Mouse (Mus musculus) liver, embryonic 15.5 days (tissue): ENCODE results near the gene Id4. TPM values are rescaled to one million over a fixed set of nuclear protein-coding genes. Genes with fewer than 3 reads are reported as not detected.

Source experiments
- ATAC-seq: fragments of 200-750 bp; cut with Nextera tagmentation; 2 replicates; pipeline ENCODE4 v1.8.0; 2017; ENCODE audit warnings: moderate number of reproducible peaks, mild to moderate bottlenecking, moderate library complexity; ENCODE audit not compliant: insufficient read depth
- H3K27ac ChIP-seq: fragments of 300-500 bp; sonication (generic); replicated peaks from 2 replicates; pipeline ENCODE4 v1.5.1; 2015; ENCODE audit warnings: mild to moderate bottlenecking, inconsistent platforms
- H3K27me3 ChIP-seq: fragments of 300-500 bp; sonication (generic); 2 replicates; pipeline ENCODE4 v1.6.1; 2015; ENCODE audit warnings: mild to moderate bottlenecking, inconsistent platforms
- H3K36me3 ChIP-seq: fragments of 300-500 bp; sonication (generic); replicated peaks from 2 replicates; pipeline ENCODE4 v1.6.1; 2015; ENCODE audit warnings: moderate library complexity, mild to moderate bottlenecking, inconsistent platforms
- H3K4me1 ChIP-seq: fragments of 300-500 bp; sonication (generic); replicated peaks from 2 replicates; pipeline ENCODE4 v1.6.1; 2015; ENCODE audit warnings: inconsistent platforms
- H3K4me2 ChIP-seq: fragments of 300-500 bp; sonication (generic); 2 replicates; pipeline ENCODE4 v1.6.1; 2015; ENCODE audit warnings: moderate library complexity, mild to moderate bottlenecking, inconsistent platforms
- H3K4me3 ChIP-seq: fragments of 300-500 bp; sonication (generic); replicated peaks from 2 replicates; pipeline ENCODE4 v1.5.1; 2015; ENCODE audit warnings: mild to moderate bottlenecking, inconsistent platforms
- H3K9ac ChIP-seq: fragments of 300-500 bp; sonication (generic); 2 replicates; pipeline ENCODE4 v1.6.1; 2015; ENCODE audit warnings: moderate library complexity, mild to moderate bottlenecking, inconsistent platforms
- H3K9me3 ChIP-seq: fragments of 300-500 bp; sonication (generic); replicated peaks from 2 replicates; pipeline ENCODE4 v1.6.1; 2016; ENCODE audit warnings: inconsistent platforms
- WGBS: fragments of 180-500 bp; shearing (Covaris S2); methylation state at CpG from one replicate; pipeline ENCODE4 v1.1.7; 2015; ENCODE audit warnings: mixed read lengths; ENCODE audit not compliant: insufficient replicate concordance; 5-methylcytosine and 5-hydroxymethylcytosine counted together
- polyA plus RNA-seq: library from polyadenylated mRNA; unstranded; fragments of >200 nt; fragmentation: Nextera tagmentation; extraction: Ambion mirVana; gene quantifications from 2 replicates; pipeline ENCODE4 v1.2.1, GENCODE M21; 2015

The Id4 gene
- polyA plus RNA-seq, 1 experiment from 2014 or later: 0.36 TPM

DNA sequence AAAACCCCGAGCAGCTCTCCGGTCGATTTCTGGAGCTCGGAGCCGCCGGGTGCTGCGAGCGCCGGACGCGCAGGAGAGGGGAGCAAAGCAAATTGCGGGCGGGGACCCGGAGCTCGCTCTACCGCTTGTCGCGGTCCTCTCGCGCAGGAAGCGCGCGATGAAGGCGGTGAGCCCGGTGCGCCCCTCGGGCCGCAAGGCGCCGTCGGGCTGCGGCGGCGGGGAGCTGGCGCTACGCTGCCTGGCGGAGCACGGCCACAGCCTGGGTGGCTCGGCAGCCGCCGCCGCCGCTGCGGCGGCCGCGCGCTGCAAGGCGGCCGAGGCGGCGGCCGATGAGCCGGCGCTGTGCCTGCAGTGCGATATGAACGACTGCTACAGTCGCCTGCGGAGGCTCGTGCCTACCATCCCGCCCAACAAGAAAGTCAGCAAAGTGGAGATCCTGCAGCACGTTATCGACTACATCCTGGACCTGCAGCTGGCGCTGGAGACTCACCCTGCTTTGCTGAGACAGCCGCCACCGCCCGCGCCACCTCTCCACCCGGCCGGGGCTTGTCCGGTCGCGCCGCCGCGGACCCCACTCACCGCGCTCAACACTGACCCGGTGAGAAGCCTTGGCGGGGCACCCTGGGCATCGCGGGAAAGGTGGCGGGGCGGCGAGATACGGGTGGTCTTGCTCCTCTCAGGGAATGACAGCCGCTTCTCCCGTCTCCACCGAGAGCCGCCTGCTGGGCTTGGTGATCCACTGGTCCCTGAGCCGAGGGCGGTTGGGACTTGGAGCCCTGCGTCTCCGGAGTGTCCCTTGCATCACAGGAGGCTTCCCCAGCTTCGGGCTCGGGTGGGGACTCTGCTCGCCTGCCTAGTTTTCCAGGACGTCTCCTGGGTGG is 553 bp downstream of the Id4 start:
- WGBS: under 1% methylated on average over 98 of the region's 98 CpGs
- no peak overlapping the region for H3K9ac ChIP-seq
- H3K4me3 ChIP-seq: peak overlapping the region; percentile 52
- H3K27ac ChIP-seq: no peak overlapping the region
- H3K27me3 ChIP-seq: peaks cover 55% of the 10 kb centered on the region
- 0 out of 2 replicates have a peak, but pooled peaks cover 6% of the 10 kb centered on the region for H3K4me1 ChIP-seq
- H3K36me3 ChIP-seq: no peaks in the 10 kb centered on the region
- H3K9me3 ChIP-seq: no peaks in the 10 kb centered on the region
- H3K4me2 ChIP-seq: peak overlapping the region; percentile 70
- ATAC-seq: peak; percentile 22; the same call in 1 of the 2 replicates

DNA sequence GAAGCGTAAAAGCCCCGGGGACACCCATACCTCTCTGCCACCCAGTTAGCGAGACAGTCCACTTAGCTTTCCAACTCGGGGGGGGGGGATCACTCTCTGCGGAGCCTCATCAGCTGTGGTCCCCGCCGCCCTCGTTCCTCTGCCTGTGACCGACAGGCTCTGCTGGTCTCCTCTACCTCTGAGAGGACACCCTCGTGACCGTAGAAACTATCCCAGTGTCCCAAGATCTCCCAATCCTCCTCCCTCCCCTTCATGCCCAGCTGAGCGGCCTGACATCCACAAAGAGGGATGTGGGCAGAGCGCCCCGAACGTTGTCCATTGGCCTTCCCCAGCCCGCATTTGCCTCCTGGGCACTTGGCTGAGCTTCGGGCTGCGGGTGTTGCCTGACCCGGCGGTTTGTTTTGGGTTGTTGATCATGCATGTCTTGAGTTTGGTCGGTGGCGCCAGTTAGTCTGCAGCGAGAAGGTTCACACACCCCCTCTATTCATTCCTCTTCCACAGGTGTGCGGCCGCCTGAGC is 1.5 kb downstream of the Id4 start:
- Histone ChIP-seq H3K4me2 (peak overlapping the region; percentile 70), H3K9me3 (no peaks in the 10 kb centered on the region), H3K36me3 (no peaks in the 10 kb centered on the region), H3K9ac (no peak overlapping the region), H3K4me3 (peak overlapping the region; percentile 52), H3K4me1 (0 out of 2 replicates have a peak, but pooled peaks cover 6% of the 10 kb centered on the region), H3K27ac (no peak overlapping the region), H3K27me3 (peaks cover 55% of the 10 kb centered on the region)
- ATAC-seq: no peak
- under 1% methylated on average over 25 of the region's 25 CpGs for WGBS

- Histone ChIP-seq H3K27me3 (peaks cover 47% of the 10 kb centered on the region), H3K4me2 (no peak overlapping the region), H3K36me3 (no peaks in the 10 kb centered on the region), H3K9me3 (no peaks in the 10 kb centered on the region), H3K9ac (no peak overlapping the region), H3K4me1 (0 out of 2 replicates have a peak, but pooled peaks cover 6% of the 10 kb centered on the region), H3K4me3 (no peak overlapping the region), H3K27ac (no peak overlapping the region)
- no peak for ATAC-seq
- WGBS: 49% methylated on average over 6 of the region's 6 CpGs
Observed at GRCm38 (mm10) chr13:48265029-48265428, 4.0 kb downstream of the Id4 start.

GRCm38 (mm10) chr13:48273451-48274069 is 12.5 kb downstream of the Id4 start:
- H3K36me3 ChIP-seq: no peaks in the 10 kb centered on the region
- no peaks in the 10 kb centered on the region for H3K27me3 ChIP-seq
- no peaks in the 10 kb centered on the region for H3K4me1 ChIP-seq
- H3K4me3 ChIP-seq: no peak overlapping the region
- 0 out of 2 replicates have a peak overlapping the region, but pooled peaks have one; percentile 16 for H3K4me2 ChIP-seq
- ATAC-seq: no peak
- 5% methylated on average over 15 of the region's 15 CpGs for WGBS
- no peak overlapping the region for H3K9ac ChIP-seq
- H3K9me3 ChIP-seq: no peaks in the 10 kb centered on the region
- no peak overlapping the region for H3K27ac ChIP-seq

DNA sequence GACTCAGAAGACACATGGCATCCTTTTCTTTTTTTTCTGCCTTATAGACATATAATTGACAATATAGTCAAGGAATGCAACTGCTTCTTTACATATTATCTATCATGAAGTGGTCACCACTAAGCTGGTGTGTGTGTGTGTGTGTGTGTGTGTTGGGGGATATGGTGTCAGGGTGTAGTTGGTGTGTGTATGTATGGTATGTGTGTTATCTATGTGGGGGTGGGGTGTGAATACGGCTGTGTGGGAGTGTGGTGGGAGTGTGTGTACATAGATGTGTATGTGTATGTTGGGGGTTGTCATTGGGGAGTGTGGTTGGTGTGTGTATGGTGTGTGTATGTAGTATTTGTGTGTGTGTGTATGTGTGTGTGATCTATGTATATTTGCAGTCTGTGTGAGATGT is 13.1 kb downstream of the Id4 start:
- Histone ChIP-seq H3K9ac (no peak overlapping the region), H3K4me1 (no peaks in the 10 kb centered on the region), H3K27me3 (no peaks in the 10 kb centered on the region), H3K27ac (no peak overlapping the region), H3K36me3 (no peaks in the 10 kb centered on the region), H3K9me3 (no peaks in the 10 kb centered on the region), H3K4me3 (no peak overlapping the region), H3K4me2 (no peak overlapping the region)
- WGBS: 37% methylated on average over 1 of the region's 1 CpGs
- no peak for ATAC-seq

DNA sequence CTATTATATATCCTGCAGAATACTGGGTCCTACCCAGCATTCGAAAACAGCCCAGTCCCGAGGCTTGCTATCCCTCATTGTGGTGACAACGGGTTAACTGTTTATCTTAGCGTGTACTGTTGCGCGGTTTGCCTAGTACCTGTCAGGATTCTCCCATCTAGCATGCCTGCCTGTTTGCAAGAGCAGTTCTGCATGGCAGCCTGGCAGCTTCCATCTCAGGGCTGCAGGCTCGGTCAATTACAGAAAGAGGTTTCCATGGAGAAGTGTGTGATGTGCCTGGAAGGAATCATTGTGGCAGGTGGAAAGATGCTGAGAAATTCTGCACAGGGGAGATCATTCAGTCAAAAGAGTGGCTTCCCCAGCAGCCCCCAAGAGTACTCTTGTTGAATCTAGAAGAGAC is 16.0 kb downstream of the Id4 start:
- H3K27me3 ChIP-seq: no peaks in the 10 kb centered on the region
- no peak for ATAC-seq
- no peaks in the 10 kb centered on the region for H3K9me3 ChIP-seq
- no peak overlapping the region for H3K9ac ChIP-seq
- H3K36me3 ChIP-seq: no peaks in the 10 kb centered on the region
- no peak overlapping the region for H3K27ac ChIP-seq
- no peak overlapping the region for H3K4me2 ChIP-seq
- 72% methylated on average over 7 of the region's 7 CpGs for WGBS
- no peak overlapping the region for H3K4me3 ChIP-seq
- no peaks in the 10 kb centered on the region for H3K4me1 ChIP-seq

- WGBS: 60% methylated on average over 9 of the region's 9 CpGs
- Histone ChIP-seq H3K9me3 (no peaks in the 10 kb centered on the region), H3K27ac (no peak overlapping the region), H3K4me3 (no peak overlapping the region), H3K4me2 (no peak overlapping the region), H3K4me1 (no peaks in the 10 kb centered on the region), H3K36me3 (no peaks in the 10 kb centered on the region), H3K9ac (no peak overlapping the region), H3K27me3 (no peaks in the 10 kb centered on the region)
- ATAC-seq: no peak
Observed at GRCm38 (mm10) chr13:48284426-48284825, 23.4 kb downstream of the Id4 start.

DNA sequence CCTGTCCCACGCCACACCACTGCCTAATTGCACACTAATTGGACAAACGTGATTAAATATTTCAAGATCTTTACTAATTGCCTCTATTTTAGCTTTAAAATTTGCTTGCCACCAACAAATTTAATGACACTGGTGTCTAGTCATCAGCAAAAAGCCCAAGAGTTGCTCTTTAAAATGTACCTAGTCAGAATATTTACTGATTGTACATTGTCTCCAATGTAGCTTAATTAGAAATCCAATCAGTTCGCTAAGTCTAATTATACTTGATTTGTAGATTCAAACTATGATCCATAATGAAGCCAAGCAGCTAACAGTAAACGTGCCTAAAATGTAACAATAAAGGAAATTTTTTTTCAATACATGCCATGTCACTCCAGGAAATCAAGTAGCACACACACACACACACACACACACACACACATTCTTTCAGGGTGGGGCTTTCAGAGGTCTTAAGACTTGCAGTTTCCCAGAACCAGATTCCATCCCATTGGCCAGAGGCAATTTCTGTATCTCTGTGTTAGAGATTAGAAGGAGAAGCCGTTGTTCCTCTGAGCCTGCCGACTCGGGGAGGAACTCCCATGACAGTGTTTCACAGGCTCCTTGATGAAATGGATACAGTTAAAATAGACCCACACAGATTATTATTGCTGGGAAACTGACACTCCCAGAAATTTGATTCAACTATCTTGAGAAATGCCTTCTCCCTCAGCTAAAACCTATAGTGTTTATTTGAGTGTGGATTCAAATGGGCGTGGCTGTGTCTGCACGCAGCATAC is 24.1 kb downstream of the Id4 start:
- Histone ChIP-seq H3K4me3 (no peak overlapping the region), H3K27me3 (no peaks in the 10 kb centered on the region), H3K4me1 (no peaks in the 10 kb centered on the region), H3K27ac (no peak overlapping the region), H3K9me3 (no peaks in the 10 kb centered on the region), H3K9ac (no peak overlapping the region), H3K4me2 (no peak overlapping the region), H3K36me3 (no peaks in the 10 kb centered on the region)
- WGBS: 57% methylated on average over 9 of the region's 9 CpGs
- ATAC-seq: no peak

DNA sequence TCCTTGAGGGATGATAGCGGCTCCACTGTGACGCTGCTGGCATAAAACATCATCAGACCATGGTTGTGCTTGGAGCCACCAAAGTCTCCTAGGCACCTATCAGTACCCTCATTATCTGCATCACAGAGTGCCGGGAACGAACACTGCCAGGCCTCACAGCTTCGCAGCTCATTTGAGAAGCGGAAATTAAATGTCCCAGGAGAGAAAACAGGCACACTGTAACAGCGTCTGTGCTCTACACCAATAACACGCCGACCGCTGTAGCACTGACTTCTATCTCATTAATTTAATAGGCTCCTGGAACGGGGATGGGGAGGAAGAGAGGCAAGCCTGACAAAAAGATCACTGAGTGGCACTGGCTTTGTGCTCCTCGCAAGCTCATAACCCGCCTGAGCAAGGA is 29.4 kb downstream of the Id4 start:
- 51% methylated on average over 13 of the region's 13 CpGs for WGBS
- H3K9me3 ChIP-seq: no peaks in the 10 kb centered on the region
- H3K9ac ChIP-seq: no peak overlapping the region
- H3K36me3 ChIP-seq: no peaks in the 10 kb centered on the region
- no peaks in the 10 kb centered on the region for H3K27me3 ChIP-seq
- no peak overlapping the region for H3K4me2 ChIP-seq
- no peak overlapping the region for H3K4me3 ChIP-seq
- no peak overlapping the region for H3K27ac ChIP-seq
- H3K4me1 ChIP-seq: no peaks in the 10 kb centered on the region
- no peak for ATAC-seq

DNA sequence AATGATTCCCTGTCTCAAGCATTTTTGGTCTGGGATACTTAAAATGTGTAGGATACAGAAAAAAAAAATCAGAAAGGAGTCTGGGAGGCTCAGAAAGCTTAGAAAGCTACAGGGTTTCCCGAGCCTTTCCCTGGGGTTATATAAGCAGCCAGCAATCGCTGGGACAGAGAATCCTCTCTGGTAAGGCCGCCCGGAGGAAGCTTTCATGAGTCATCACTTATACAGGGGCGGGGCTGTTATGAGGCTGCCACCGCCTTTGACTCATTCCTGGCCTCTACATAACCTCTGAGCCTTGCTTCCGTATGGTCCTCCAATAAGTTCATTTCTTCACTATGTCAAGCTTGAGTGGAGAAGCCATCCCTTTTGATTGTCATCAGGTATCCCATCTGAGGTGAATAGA is 53.5 kb downstream of the Id4 start:
- no peak for ATAC-seq
- 40% methylated on average over 7 of the region's 7 CpGs for WGBS

More for the DNA sequence above, 53.5 kb downstream of the Id4 start:
- Histone ChIP-seq H3K27me3 (no peaks in the 10 kb centered on the region), H3K4me3 (no peak overlapping the region), H3K27ac (no peak overlapping the region), H3K36me3 (no peaks in the 10 kb centered on the region), H3K4me1 (no peaks in the 10 kb centered on the region), H3K9ac (no peak overlapping the region), H3K9me3 (no peaks in the 10 kb centered on the region), H3K4me2 (no peak overlapping the region)
